Mouse (Mus musculus): ENCODE results near the gene Spi1. TPM values are rescaled to one million over a fixed set of nuclear protein-coding genes. Genes with fewer than 3 reads are reported as not detected.
"Not testable (repeated sequence)": the region's sequence is repeated elsewhere in the genome, so short reads cannot be mapped to it uniquely, and the experiment has no call there.

The Spi1 gene
- total RNA-seq (2017) = 388 and 389 TPM in 2 replicates

DNA sequence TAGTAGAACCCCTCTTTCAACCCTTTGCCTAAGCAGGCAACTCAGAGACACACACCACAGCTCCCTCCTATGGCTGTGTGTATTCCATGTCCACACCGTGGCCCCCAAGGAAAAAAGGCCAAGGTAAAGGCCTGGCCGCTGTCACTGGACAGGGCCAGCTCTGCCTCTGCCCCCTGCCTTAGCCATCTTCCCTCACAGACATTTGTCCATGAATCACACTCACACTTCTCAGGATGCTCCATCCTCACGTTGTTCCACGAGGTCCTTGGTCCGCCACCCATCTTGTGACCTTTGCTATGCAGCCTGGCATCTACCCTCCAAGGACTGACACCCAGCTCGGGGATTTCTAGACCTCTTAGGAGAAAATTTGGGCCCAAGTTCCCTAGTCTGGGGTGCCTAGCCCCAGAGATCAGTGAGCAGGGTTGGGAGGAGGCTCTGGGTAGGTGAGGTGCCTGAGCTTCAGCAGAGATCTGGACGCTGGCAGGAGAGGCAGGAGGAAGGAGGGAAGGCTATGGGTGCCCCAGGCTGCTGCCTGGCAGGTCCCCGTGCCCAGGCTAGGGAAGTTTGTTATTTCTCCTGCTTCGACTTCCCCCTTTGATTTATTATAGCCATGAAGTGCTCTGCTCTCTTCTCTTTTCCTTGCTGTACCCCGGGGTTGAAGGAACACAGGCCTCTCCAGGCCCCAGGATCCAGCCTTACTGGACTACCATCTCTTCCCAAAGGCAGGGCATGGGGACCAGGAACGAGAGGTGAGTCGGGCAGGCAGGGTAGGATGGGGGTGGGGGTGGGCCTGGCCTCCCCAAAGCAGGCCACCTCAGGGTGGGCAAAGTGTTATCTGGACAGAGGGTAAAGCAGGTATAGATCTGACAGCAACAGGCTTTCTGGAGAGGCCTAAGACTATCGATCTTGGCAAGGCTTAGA, at the start of gene Spi1:
Gene Spi1 (plus strand): TSS at position 616 of the 921 bp plus-strand sequence.
- no peak for ATAC-seq (ENCODE audit: extremely low read depth, insufficient number of reproducible peaks, low FRiP score, poor library complexity, severe bottlenecking)

DNA sequence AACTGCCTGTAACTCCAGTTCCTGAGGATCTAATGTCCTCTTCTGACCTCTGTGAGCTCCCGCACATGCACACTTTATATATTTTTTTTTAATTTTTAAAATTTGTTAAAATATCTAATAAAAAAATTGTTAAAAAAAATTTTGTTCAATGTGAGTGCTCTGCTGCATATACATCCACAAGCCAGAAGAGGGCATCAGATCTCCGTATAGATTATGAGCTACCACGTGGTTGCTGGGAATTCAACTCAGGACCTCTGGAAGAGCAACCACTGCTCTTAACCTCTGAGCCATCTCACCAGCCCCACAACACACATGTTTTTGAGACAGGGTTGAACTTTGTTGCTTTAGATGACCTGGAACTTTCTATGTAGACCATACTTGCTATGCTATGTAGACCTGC, 49.2 kb upstream of the Spi1 start:
- no peak for ATAC-seq (ENCODE audit: extremely low read depth, insufficient number of reproducible peaks, low FRiP score, poor library complexity, severe bottlenecking)

DNA sequence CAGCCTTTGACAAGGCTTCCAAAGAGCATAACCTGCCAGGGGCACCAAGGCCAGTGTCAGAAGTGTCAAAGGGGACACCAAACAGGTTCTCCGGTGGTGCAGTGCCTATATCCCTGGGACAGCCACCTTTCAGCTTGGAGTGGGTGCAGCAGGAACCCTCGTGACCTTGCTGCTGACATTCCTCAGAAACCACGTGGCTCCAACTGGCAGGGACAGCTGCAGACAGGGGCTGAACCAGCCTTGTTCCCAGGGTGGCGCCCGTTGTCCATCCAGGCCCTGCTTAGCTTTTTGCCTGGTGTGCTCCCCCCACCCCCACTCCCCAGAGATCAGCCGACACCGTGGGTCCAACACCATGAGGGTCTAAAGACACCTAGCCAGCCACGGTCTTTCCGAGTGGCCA, 46.8 kb upstream of the Spi1 start, which contains the start of gene Rapsn:
Gene Rapsn (plus strand): TSS at position 236 of the 400 bp plus-strand sequence.
- ATAC-seq (ENCODE audit: extremely low read depth, insufficient number of reproducible peaks, low FRiP score, poor library complexity, severe bottlenecking) = no peak

DNA sequence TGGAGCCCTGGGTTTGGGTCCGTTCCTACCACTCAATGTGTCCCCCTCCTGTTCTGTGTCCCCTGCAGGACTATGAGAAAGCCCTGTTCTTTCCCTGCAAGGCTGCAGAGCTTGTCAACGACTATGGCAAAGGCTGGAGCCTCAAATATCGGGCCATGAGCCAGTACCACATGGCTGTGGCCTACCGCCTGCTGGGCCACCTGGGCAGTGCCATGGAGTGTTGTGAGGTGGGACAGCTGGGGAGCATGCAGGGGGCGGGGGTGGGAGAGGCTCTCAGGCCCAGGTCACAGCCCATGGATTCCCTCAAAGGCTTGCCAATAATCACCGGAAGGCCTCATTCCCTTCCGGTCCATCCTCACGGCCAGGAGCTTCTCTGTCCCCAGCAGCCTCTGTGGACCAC, 40.4 kb upstream of the Spi1 start:
- ATAC-seq (ENCODE audit: extremely low read depth, insufficient number of reproducible peaks, low FRiP score, poor library complexity, severe bottlenecking) = no peak

DNA sequence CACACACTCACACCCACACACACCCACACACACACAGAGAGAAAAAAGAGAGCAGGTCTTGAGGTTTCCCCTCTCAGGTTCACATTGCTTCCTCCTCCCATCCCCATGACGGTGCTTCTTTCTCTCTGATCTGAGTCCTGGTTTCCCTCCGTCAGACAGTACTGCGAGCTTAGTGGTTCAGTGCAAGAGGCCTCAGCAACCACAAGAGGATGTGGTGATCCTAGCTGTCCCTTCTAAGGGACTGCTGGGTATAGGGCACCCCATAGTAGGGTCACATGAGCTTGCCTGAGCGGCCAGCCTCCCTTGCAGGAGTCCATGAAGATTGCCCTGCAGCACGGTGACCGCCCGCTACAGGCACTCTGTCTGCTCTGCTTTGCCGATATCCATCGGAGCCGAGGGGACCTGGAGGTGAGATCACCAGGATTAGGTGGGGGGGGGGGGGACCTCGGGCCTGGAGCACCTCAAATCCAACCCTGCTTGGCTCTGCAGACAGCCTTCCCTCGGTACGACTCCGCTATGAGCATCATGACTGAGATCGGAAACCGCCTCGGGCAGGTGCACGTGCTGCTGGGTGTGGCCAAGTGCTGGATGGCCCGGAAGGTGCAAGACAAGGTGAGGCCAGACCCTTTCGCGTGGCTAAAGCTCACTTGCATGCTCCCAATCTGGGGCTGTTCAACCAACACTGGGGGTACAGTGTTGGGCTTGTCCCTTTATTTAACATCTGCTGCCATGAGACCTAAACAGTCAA, 39.4 kb upstream of the Spi1 start:
- peak; percentile 55 for ATAC-seq (ENCODE audit: extremely low read depth, insufficient number of reproducible peaks, low FRiP score, poor library complexity, severe bottlenecking)

DNA sequence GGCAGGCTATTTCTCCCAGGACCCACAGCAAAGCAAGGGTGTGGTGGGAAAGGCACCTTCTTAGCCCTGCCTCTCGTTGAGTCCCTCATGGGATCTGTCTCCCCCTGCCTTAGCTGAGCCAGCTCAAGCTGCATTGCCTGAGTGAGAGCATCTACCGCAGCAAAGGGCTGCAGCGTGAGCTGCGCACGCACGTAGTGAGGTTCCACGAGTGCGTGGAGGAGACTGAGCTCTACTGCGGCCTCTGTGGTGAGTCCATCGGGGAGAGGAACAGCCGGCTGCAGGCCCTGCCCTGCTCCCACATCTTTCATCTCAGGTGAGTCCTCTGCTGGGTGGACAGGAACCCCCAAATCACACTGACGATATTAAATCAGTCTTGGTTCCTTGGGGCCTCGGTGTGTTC, 37.5 kb upstream of the Spi1 start:
- ATAC-seq (ENCODE audit: extremely low read depth, insufficient number of reproducible peaks, low FRiP score, poor library complexity, severe bottlenecking) = no peak

DNA sequence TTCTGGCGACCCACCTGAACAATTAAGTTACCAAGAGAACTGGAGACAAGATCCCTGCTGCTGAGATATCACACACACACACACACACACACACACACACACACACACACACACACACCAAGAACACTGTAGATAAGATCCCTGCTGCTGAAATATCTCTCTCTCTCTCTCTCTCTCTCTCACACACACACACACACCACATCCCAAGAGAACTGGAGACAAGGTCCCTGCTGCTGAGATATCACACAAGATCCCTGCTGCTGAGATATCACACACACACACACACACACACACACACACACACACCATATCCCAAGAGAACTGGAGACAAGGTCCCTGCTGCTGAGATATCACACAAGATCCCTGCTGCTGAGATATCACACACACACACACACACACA, 36.4 kb upstream of the Spi1 start:
- not testable (repeated sequence) for ATAC-seq (ENCODE audit: extremely low read depth, insufficient number of reproducible peaks, low FRiP score, poor library complexity, severe bottlenecking)

DNA sequence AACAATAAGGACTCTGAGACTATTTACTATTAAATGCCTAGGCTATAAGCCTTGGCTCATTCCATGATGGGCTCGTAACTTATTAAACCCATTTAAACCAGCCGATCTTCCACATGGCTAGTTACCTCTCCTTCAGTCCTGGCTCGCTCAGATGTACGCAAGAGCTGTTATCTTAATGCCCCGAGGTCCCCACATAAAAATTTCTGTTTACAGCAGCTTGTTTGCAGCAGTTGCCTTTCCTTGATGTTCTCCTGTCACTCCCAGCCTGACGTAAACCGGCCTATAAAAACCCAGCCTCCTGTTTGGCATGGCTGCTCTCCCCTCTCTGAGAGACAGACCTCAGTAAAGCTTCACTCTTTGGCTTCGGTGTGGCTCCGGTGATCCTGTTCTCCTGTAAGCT, 34.8 kb upstream of the Spi1 start:
- ATAC-seq (ENCODE audit: extremely low read depth, insufficient number of reproducible peaks, low FRiP score, poor library complexity, severe bottlenecking) = no peak

DNA sequence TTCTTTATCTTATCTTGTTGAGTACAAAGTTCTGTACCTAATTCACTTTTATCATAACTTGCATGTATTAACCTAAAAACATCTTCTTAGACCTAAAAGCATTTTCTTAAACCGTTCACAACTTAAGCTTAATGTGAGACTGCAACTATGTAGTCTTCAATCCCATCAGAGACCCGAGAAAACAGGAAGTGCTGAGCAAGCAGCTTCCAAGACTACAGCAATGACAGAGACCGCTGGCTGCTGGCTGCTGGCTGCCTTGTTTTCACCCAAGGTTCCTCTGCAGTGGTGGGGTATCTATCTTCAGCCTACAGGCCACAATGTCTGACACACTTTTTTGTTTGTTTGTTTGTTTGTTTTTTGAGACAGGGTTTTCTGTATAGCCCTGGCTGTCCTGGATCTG, 30.3 kb upstream of the Spi1 start:
- no peak for ATAC-seq (ENCODE audit: extremely low read depth, insufficient number of reproducible peaks, low FRiP score, poor library complexity, severe bottlenecking)

DNA sequence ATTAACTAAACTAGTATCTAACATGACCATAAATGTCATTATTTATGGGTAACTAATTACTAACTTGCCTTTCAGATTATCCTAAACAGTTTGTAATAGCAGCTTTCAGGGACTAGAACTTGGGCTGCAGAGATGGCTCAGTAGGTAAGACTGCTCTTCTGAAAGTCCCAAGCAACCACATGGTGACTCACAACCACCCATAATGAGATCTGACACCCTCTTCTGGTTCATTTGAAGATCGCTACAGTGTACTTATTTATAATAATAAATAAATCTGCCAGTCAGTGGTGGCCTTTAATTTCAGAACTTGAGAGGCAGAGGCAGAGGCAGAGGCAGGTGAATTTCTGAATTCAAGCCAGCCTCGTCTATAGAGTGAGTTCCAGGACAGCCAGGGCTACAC, 29.4 kb upstream of the Spi1 start:
- no peak for ATAC-seq (ENCODE audit: extremely low read depth, insufficient number of reproducible peaks, low FRiP score, poor library complexity, severe bottlenecking)

DNA sequence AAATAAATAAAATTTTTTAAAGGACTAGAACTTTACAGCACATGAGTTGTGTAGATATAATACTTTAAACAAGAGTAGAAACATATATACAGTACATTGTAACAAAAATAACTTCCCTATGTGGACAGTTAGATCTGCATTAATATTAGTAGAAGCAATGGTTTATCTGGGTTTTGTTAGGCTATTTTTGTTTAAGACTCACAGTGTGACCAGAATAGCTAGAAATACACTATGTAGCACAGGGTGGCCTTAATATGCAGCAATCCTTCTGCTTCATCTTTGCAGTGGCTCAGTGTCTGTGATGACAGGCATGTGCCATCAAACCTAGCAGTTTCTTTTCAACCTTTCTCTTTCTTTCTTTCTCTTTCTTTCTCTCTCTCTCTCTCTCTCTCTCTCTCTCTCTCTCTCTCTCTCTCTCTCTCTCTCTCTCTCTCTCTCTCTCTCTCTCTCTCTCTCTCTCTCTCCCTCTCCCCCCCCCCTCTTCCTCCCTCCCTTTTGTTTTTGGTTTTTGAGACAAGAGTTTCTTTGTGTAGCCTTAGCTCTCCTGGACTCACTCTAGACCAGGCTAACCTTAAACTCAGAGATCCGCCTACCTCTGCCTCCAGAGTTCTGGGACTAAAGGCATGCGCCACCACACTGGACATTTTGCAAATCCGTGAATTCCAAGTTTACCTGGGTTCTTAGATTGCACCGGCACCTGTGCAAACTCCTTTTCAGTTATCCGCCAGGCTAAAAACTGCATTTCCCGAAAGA, 28.8 kb upstream of the Spi1 start:
- no peak for ATAC-seq (ENCODE audit: extremely low read depth, insufficient number of reproducible peaks, low FRiP score, poor library complexity, severe bottlenecking)

DNA sequence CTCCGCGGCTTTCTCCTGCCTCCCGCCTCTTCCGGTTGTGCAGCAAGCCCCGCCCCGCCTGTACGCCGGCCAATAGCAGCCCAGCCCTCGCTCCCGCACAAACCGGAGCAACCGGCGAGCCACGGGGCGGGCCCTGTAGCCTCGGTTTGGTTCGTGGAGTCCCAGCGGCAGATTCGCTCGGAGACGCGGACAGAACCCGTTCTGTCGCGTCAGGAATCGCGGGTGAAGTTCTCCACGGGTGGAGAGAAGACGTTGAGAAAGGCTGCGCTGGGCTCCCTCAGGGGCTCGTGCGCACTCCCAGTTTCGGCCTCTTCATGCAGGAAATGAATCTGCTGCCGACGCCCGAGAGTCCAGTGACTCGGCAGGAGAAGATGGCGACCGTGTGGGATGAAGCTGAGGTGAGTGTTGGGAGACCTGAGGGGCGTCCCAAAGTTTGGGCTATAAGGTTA, 28.2 kb upstream of the Spi1 start, which contains the start of gene Psmc3:
Gene Psmc3 (plus strand): TSS at position 76 of the 449 bp plus-strand sequence.
- peak; percentile 95 for ATAC-seq (ENCODE audit: extremely low read depth, insufficient number of reproducible peaks, low FRiP score, poor library complexity, severe bottlenecking)

DNA sequence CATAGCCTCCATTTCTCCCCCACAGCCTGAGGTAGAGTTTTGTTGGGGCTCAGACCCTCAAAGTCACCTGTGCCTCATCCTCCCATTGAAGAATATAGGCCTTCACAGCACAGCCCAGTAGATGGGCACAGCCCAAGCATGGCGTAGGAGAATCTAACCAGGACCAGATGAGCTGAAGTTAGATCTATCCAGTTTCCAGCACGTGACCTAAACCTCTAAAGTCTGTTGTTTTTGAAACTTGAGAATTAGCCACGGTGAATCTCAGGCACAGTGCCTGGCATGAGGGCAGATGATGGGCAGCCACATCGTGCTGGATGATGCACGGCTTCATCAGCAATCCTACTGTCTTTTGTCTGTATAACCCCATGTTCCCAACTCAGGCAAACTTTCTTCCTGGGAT, 23.8 kb upstream of the Spi1 start:
- no peak for ATAC-seq (ENCODE audit: extremely low read depth, insufficient number of reproducible peaks, low FRiP score, poor library complexity, severe bottlenecking)

DNA sequence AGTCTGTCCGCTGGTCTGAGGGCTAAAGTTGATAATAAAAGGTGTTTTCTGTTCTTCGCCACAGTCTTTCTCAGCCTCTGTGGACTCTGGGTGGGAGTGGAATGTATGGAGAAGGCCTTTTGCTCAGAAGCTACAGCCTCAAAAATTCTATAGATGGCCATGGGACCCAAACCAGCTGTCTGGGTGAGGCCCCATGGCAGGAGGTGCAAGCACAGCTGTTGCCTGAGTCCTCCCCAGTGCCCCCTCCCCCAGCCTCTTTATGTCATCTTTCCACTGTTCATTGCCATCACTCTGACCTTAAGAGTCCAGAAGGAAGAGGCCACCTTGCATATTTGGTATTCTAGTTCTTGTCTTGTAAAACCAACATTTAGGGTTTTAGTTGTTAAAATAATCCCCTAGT, 22.8 kb upstream of the Spi1 start:
- ATAC-seq (ENCODE audit: extremely low read depth, insufficient number of reproducible peaks, low FRiP score, poor library complexity, severe bottlenecking) = no peak

DNA sequence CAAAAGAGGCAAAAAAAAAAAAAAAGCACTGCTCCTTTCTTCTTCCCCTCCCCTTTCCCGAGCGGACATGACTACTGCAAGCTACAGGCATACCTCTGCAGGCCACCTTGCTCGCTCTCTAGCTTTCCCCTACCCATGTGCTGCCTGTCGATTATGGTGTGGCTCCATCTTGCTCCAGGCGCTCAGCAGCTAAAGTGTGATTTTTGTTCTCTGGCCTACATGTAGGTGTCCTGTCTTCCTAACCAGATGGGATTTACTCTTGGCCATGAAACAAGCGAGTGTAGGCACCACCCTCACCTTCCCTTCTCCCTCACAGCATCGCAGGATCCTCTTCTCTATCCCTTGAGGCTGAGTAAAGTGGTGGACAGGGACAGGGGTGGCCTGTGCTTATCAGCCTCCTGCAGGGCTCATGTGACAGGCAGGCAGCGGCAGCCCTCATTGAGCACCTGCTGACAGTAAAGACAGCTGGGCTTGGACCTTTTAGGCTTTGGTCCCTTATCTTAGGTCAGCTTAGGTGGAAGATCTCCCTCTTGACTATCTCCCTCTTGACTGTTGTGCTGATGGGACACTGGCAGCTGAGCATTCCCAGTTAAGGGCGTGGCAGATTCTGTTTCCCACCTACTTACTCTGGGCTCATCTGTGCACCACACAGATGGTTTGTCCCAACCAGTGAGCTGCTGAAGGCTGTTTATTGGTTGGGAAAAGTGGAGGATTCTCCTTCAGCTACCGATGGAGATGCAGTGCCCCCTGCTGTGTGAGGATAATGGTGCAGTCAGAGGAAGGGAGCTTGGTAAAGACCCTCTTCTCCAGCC, 21.4 kb upstream of the Spi1 start:
- ATAC-seq (ENCODE audit: extremely low read depth, insufficient number of reproducible peaks, low FRiP score, poor library complexity, severe bottlenecking) = no peak

DNA sequence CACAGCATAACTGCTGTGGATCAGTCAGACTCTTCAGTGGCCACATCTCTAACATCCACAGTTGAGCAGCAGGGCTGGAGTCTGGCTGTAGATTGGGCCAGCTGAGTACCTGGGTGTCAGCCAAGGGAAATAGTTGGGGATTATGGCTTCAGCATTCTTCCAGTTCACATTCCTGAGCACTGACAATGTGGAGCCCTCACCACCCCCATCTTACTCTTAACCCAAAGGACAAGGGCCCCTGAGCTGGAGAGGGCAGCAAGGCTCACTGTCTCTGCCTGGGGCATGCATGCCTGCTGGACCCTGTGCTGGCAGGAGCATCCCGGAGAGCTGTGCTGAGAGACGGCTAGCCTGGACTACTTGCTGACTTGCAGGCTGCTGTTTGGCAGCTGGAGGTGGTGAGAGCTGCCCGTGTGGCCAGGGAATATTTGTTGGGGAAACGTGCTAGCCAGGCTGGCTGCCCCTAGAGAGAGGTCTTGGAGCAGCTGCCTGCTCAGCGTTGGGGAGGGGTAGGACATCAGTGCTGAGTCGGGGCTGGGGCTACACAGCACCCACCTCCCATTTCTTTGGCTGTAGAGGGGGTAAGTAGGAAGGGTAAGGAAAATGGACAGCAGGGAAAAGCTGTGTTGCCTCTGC, 20.2 kb upstream of the Spi1 start:
- ATAC-seq (ENCODE audit: extremely low read depth, insufficient number of reproducible peaks, low FRiP score, poor library complexity, severe bottlenecking) = no peak

DNA sequence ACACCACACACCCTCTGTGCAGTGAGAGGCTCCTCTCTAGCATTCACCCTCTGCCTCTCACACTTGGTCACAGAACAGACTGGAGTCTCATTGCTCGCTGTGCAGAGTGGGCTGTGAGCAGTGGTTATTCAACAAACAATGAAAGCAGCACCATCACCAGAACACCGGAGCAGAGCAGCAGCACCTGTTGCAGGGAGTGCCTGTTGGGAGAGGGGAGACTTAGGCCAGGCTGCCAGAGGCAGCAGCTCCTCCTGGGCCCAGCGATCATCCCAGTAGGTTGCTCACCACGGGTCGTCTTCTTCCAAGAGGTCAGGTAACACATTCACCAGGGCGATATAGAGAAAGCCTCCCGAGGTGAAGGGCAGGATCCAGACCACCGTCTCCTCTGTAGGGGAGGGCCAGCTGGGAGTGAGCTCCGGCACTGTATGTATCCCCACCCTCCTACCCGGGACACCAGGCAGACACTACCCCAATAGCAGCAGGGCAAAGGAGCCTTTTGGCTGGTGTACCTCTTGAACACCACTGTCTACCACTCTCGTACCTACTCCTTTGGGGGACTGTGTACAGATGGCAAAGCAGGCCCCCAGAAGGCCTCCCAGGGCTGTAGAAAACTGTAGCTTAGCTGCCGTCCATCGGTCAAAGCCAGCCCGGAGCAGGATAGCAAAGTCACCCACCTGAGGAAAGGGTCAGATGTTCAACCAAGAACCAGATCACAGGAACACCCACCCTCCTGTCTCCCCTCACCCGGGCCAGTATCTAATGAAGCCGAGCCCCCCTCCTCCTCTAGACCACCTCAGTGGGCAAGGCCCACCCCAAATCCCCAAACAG, 19.2 kb upstream of the Spi1 start:
- ATAC-seq (ENCODE audit: extremely low read depth, insufficient number of reproducible peaks, low FRiP score, poor library complexity, severe bottlenecking) = no peak

Data from neutrophil, adult 5-6 weeks (primary cell).